Mouse (Mus musculus): ENCODE results near the gene Pum1.

Gene Pum1

GRCm38 (mm10) chr4:130828851-130829673 is 165.9 kb downstream of the Pum1 start:
- DNase-seq, result no peak

Measured in thymus, postnatal 14 days (tissue).